Mouse (Mus musculus): ENCODE results near the gene Tigar.

The Tigar gene

GRCm38 (mm10) chr6:127142154-127143123 is 33.1 kb upstream of the Tigar start:
- DNase-seq (ENCODE audit: low spot score): peak; percentile 56

DNA sequence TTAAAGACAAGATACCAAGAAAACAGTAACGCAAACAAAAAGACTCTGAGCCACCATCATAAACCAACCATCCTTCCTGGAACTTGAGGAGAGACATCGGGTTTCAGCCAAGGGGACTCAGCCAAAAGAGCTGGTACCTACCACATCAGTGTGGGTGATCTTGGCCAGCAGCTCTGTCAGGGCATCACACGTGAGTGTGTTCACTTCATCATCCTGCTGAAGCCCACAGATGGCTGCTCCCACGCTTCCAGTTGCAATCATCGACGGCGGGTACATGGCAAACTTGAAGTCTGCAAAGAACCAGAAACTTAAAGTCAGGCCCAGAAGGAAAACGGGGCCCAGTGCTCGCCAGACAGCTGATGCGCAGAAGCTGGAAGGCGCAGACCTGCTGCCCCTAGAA is 29.6 kb upstream of the Tigar start:
- DNase-seq (ENCODE audit: low spot score): no peak

- no peak for DNase-seq (ENCODE audit: low spot score)
Observed at GRCm38 (mm10) chr6:127133433-127134245, 24.3 kb upstream of the Tigar start.

GRCm38 (mm10) chr6:127132719-127133118 is 23.4 kb upstream of the Tigar start:
- DNase-seq (ENCODE audit: low spot score): no peak

GRCm38 (mm10) chr6:127131946-127132345 is 22.6 kb upstream of the Tigar start:
- DNase-seq (ENCODE audit: low spot score): no peak

- DNase-seq (ENCODE audit: low spot score): no peak
Observed at GRCm38 (mm10) chr6:127130377-127130776, 21.0 kb upstream of the Tigar start.

DNA sequence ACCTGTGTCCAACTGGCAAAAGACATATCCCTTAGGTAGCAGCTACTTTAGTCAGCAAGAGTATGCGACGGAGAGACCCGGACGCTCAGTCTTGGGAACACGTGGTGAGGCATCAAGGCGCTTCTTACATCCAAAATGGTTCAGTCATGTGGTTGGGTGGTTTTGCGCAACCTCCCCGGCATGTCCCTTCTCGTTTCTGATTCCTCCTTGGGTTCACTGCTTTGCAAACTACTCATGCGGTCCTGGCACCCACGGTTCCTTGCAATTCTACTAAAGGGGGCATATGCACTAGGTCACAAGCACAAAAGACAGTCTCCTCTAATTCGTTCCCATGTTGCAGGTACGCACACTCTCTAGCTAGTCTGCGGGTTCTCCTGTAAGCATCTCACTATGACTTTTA is 20.3 kb upstream of the Tigar start:
- DNase-seq (ENCODE audit: low spot score): no peak

- no peak for DNase-seq (ENCODE audit: low spot score)
Observed at GRCm38 (mm10) chr6:127123506-127123905, 14.1 kb upstream of the Tigar start.

DNA sequence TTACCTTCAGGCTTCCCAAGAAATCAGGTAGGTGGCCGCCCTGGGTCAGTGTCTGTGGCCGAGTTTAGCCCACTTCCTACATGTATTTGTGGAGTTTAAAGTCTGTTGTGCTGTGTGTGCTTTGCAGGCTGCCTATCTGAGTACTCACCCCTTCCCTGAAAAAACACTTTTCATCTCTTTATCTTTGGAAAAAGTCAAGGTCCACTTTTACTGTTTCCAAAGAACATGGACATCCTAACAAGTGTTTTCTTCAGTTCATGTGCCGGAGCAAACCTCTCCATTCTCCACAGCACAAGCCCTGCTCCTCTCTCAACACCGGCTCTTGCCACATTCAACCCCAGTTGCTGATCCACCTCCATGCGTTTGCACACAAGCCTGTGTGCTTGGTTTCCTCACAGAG is 13.6 kb upstream of the Tigar start:
- no peak for DNase-seq (ENCODE audit: low spot score)

DNA sequence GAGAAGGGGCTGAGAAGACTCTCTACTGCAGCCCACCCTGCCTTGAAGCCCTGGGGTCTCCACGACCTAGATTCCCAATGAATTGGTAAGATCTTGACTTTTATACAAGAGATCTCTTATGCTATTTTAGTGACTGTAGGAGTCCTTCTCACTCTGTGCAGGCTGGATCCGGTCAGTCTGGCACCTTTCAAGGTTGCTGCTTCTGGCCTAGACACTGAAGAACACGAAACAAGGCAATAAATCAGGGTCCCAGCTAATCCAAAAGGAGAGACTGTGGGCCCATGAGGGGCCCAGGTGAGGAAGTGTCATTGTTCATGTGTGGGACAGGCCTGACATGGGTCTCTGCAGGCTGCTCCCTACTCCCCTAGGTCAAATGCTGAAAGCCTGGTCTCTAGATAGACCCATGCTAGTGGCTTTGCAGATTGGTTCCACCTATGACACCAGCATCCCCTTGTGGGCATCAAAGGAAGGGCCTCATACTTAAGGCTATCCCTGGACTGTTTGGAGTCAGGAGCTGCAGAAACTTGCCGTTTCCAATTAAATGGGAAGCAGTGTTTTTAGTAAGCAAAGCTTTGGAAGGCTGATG is 13.0 kb upstream of the Tigar start:
- no peak for DNase-seq (ENCODE audit: low spot score)

DNA sequence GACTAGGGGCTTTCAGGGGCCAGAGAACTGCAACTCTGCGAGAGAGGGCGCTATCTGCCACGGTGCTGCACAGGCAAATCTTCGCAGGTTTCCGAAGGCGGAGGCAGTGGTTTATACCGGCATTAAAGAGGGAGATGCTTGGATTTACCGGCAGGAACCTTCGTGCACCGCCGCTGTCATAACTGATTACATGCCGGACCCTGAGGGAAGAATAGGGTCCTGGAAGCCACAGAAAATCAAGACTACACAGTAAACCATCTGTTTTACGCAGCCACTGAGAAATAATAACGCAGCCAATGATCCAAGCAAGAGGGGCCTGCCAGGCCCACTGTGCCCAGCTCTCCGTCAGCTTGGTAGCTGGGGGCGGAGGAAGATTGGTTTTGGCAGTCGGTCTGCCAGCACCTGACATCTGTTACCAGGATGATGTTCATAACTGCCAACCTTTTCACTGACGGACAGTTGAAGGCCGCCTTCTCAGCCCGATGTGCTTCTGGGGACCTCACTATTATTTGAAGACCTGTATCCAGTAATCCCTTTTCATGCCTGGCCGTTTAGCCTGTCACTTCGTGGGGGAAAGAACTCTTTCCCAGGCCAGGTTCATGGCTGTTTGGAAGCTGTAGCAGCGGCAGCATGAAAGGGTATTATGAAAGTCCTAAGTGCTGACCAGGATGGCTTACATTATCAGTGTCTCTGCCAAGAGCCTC is 5.5 kb upstream of the Tigar start:
- no peak for DNase-seq (ENCODE audit: low spot score)

- no peak for DNase-seq (ENCODE audit: low spot score)
Observed at GRCm38 (mm10) chr6:127108368-127109060, 843 bp downstream of the Tigar start.

DNA sequence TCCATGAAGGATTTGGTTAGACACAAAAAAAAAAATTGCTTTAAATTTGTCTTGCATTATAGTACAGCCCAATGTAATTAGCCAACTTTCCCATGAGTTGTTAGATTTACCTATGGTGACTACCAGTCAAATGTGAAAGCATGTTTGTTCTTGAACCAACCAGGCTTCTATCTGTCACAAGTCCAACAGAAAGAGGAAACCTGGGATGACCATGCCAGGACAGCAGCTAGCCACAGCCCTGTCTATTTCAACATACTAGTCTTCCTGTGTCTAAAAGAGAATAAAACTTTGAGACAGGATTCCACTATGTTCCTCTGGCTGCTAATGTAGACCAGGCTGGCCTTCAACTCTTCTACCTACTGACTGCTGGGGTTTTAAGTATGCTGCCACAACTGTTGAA is 1.9 kb downstream of the Tigar start:
- no peak for DNase-seq (ENCODE audit: low spot score)

GRCm38 (mm10) chr6:127106726-127107125 is 2.6 kb downstream of the Tigar start:
- no peak for DNase-seq (ENCODE audit: low spot score)

DNA sequence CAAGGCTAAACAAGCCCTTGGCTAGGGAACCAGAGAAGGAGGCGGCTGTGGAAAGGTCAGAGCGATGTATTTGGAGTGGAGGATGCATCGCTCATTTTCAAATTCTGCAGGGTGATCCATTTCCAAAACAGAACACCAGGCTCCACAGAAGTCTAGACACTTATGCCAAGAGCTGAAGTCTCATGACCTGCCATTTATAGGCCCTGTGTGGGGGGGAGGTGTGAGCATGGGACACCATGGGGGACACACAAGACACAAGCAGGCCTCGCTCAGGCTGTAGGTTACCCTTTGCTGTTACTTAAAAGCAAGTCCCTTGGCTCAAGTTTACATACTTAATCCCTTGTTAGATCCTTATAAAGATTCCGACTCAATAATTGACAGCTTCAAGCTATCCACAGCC is 3.2 kb downstream of the Tigar start:
- no peak for DNase-seq (ENCODE audit: low spot score)

- peak; percentile 12 for DNase-seq (ENCODE audit: low spot score)
Observed at GRCm38 (mm10) chr6:127105107-127105506, 4.2 kb downstream of the Tigar start.

DNA sequence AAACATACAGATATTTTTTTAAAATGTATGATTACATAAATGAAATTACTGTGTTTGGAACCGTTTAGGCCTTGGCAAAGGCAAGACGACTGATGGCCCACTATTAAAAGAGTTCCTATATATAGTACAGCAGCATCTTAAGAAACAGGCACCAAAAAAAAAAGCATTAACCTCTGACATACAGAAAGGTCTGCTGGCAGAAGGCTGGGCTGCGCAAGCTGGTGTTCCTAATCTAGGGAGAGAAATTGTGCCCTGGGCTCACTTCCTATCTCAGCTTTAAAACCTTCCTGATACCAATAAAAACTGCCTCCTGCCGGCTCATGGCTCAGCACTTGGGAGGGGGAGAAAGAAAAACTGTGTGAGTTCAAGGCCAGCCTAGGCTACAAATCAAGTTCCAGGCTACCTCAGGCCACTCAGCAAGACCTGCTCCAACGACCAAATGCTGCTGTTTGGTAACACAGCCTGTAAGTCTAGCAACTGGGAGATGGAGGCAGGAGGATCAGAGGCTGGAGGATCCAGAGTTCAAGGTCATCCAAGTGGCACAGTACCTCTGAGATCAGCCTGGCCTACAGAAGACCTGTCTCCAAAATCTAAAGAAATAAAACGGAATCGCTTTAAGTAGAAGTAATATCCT is 4.8 kb downstream of the Tigar start:
- DNase-seq (ENCODE audit: low spot score): no peak

DNA sequence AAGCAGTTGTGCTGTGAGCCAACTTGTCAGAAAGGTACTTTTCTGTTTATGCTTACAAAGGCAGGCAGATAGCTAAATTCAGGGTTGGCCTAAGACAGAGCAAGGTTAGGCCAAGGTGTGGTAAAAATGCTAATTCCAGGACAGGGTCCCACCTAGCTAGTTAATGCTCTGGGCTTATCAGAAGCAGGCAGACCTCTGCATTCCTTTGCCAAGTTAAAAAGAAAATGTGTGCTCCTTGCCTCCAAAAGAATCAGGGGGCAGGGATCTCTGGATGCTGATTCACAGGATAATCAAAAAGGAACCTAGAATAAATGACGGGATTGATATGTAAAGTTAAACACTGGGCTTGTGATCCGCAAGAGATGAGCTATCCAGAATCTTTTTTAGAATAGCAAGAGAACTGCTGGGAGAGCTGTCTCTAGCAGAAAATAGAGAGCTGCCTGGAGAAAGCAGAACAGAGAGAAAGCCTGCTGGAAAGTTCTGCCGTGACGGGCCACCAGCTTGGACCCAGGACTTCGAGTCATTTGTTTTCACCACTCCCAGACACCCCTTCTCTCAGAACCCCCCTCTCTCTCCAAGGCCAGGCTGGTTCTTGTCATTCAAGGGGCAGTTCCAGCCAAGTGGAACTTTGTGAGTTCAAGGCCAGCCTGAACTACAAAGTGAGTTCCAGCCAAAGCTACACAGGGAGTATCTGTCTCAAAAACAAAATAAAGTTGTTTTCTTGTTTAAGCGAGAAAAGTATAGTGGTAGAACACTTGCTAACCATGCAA is 5.7 kb downstream of the Tigar start:
- no peak for DNase-seq (ENCODE audit: low spot score)

- DNase-seq (ENCODE audit: low spot score): no peak
Observed at GRCm38 (mm10) chr6:127094565-127094964, 14.8 kb downstream of the Tigar start.

- no peak for DNase-seq (ENCODE audit: low spot score)
Observed at GRCm38 (mm10) chr6:127086739-127087138, 22.6 kb downstream of the Tigar start.
